Mouse (Mus musculus): ENCODE data around the gene Syndig1l. TPM values are rescaled to one million over a fixed set of nuclear protein-coding genes. Genes with fewer than 3 reads are reported as not detected.

The Syndig1l gene
- polyA plus RNA-seq, 1 experiment from 2014 or later: 0.09 TPM

Other genes with a start within 250 kb of the Syndig1l start
- gene Aldh6a1, start 247.8 kb downstream of the Syndig1l start, polyA plus RNA-seq (2018): 10.7 to 14.2 TPM (median 13.8 TPM) in 3 replicates
- 5.6 to 8.0 TPM (median 5.9 TPM) in 3 replicates for gene Lin52, start 247.4 kb downstream of the Syndig1l start, polyA plus RNA-seq (2018)
- gene Vsx2, start 129.1 kb downstream of the Syndig1l start, polyA plus RNA-seq (2018): not detected in 3 replicates
- gene Abcd4, start 81.4 kb downstream of the Syndig1l start, polyA plus RNA-seq (2018): 5.1 to 7.7 TPM (median 7.7 TPM) in 3 replicates
- gene Vrtn, start 57.8 kb downstream of the Syndig1l start, polyA plus RNA-seq (2018): not detected in 3 replicates
- gene Npc2, start 74.3 kb upstream of the Syndig1l start, polyA plus RNA-seq (2018): 718 to 992 TPM (median 879 TPM) in 3 replicates
- gene Isca2, start 74.4 kb upstream of the Syndig1l start, polyA plus RNA-seq (2018): 46.5 to 60.7 TPM (median 56.0 TPM) in 3 replicates
- 0.07 to 0.25 TPM (median 0.21 TPM) in 3 replicates for gene Ltbp2, start 177.7 kb upstream of the Syndig1l start, polyA plus RNA-seq (2018)